Mouse (Mus musculus) embryonic facial prominence, embryonic 11.5 days (tissue): ENCODE data around the gene St5. TPM values are rescaled to one million over a fixed set of nuclear protein-coding genes. Genes with fewer than 3 reads are reported as not detected.

Source experiments
- ATAC-seq: fragments of 200-750 bp; cut with Nextera tagmentation; replicated peaks from 2 replicates; pipeline ENCODE4 v1.8.0; 2017; ENCODE audit warnings: low read depth; ENCODE audit not compliant: insufficient number of reproducible peaks, low FRiP score, low TSS enrichment
- DNase-seq: peaks from one replicate; pipeline ENCODE4 v3.0.0-alpha.2; 2015; ENCODE audit warnings: low spot score
- H3K27ac ChIP-seq: fragments of 300-500 bp; sonication (generic); replicated peaks from 2 replicates; pipeline ENCODE4 v1.5.1; 2014; ENCODE audit warnings: mild to moderate bottlenecking, low read depth, low read length, control low read depth
- H3K27me3 ChIP-seq: fragments of 300-500 bp; sonication (generic); 2 replicates; pipeline ENCODE4 v1.6.1; 2014; ENCODE audit warnings: mild to moderate bottlenecking, low read length, moderate library complexity, mixed read lengths; ENCODE audit not compliant: control insufficient read depth, insufficient read depth
- H3K36me3 ChIP-seq: fragments of 300-500 bp; sonication (generic); replicated peaks from 2 replicates; pipeline ENCODE4 v1.6.1; 2014; ENCODE audit warnings: low read depth, mild to moderate bottlenecking, low read length, moderate library complexity, mixed read lengths; ENCODE audit not compliant: control insufficient read depth, insufficient read depth
- H3K4me1 ChIP-seq: fragments of 300-500 bp; sonication (generic); 2 replicates; pipeline ENCODE4 v1.6.1; 2014; ENCODE audit warnings: low read length, mixed read lengths; ENCODE audit not compliant: control insufficient read depth, insufficient read depth
- H3K4me2 ChIP-seq: fragments of 300-500 bp; sonication (generic); 2 replicates; pipeline ENCODE4 v1.6.1; 2014; ENCODE audit warnings: low read depth, mild to moderate bottlenecking, control low read depth, low read length, moderate library complexity
- H3K4me3 ChIP-seq: fragments of 300-500 bp; sonication (generic); 2 replicates; pipeline ENCODE4 v1.5.1; 2014; ENCODE audit warnings: low read depth, low read length, control low read depth
- H3K9ac ChIP-seq: fragments of 300-500 bp; sonication (generic); replicated peaks from 2 replicates; pipeline ENCODE4 v1.6.1; 2014; ENCODE audit warnings: mild to moderate bottlenecking, control low read depth, low read length
- H3K9me3 ChIP-seq: fragments of 300-500 bp; sonication (generic); replicated peaks from 2 replicates; pipeline ENCODE4 v1.6.1; 2016; ENCODE audit warnings: mild to moderate bottlenecking, low read length, inconsistent platforms, mixed read lengths; ENCODE audit not compliant: control insufficient read depth
- WGBS: fragments of 180-500 bp; shearing (Covaris S2); extraction: QIAGEN DNeasy Blood & Tissue Kit; methylation state at CpG from one replicate; pipeline ENCODE4 v1.1.7; 2014; 5-methylcytosine and 5-hydroxymethylcytosine counted together
- polyA plus RNA-seq: library from polyadenylated mRNA; unstranded; fragments of >200 nt; fragmentation: Nextera tagmentation; extraction: Ambion mirVana; gene quantifications from 2 replicates; pipeline ENCODE4 v1.2.1, GENCODE M21; 2014

Gene St5
- polyA plus RNA-seq, 1 experiment from 2014 or later = 37.7 TPM

GRCm38 (mm10) chr7:109566327-109566726 lies 137.1 kb downstream of the St5 start:
- Histone ChIP-seq H3K4me2 (no peak overlapping the region), H3K27me3 (no peaks in the 10 kb centered on the region), H3K36me3 (no peaks in the 10 kb centered on the region), H3K4me3 (no peak overlapping the region), H3K9ac (no peak overlapping the region), H3K27ac (no peak overlapping the region), H3K4me1 (no peaks in the 10 kb centered on the region), H3K9me3 (no peaks in the 10 kb centered on the region)
- ATAC-seq (no peak), DNase-seq (no peak)

DNA sequence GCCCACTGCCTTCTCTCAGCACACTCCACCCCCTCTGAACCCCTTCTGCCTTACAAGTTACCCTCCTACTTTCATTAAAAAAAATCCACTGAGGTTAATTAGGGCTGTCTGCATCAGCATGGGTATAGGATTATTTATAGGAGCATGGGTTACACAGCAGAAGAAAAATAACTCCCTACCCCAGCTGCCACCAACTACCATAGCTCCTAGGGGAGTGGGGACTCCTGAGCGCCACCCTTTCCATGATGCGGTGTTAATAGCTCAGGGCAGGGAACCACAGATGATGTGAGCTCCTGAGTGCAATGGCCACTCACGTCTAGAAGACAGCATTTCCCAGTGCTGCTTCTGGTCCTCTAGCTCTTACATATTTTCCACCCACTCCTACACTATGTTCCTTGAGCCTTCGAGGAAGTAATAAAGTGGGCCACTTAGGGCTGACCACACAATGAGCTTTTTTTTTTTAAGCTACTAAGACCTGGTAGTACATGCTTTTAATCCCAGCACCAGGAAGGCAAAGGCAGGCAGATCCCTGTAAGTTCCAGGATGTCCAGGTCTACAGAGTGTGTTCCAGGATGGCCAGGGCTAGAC lies 139.5 kb downstream of the St5 start:
- H3K36me3 ChIP-seq = no peaks in the 10 kb centered on the region
- DNase-seq (no peak), ATAC-seq (no peak)
- H3K4me2 ChIP-seq = no peak overlapping the region
- H3K4me1 ChIP-seq = no peaks in the 10 kb centered on the region
- 80% methylated on average over 4 of the region's 4 CpGs for WGBS
- H3K27me3 ChIP-seq = no peaks in the 10 kb centered on the region
- H3K27ac ChIP-seq = no peak overlapping the region
- H3K4me3 ChIP-seq = no peak overlapping the region
- H3K9me3 ChIP-seq = no peaks in the 10 kb centered on the region
- H3K9ac ChIP-seq = no peak overlapping the region

GRCm38 (mm10) chr7:109562676-109563075 lies 140.7 kb downstream of the St5 start:
- DNase-seq = no peak

DNA sequence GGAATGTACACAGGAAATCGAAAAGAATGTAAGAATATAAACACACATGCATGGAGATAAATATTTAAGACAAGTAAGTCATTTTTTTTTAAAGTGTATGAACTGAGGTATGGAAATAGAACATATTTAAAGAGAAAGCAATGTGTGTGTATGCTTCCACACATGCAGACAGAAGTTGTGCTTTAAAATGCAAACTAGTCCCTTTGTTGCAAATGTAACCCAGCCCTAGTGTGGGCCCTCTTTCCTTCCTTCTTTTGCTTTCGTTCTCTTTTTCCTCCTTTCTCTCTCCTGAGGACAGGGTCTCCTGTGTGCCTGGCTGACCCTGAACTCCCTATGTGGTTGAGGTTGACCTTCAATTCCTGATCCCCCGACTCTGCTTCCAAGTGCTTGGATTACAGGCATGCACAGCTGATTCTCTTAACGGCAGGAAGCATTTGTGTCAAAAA lies 141.2 kb downstream of the St5 start:
- Histone ChIP-seq H3K27ac (no peak overlapping the region), H3K4me3 (no peak overlapping the region), H3K27me3 (no peaks in the 10 kb centered on the region), H3K9me3 (no peaks in the 10 kb centered on the region), H3K4me1 (no peaks in the 10 kb centered on the region), H3K9ac (no peak overlapping the region), H3K4me2 (no peak overlapping the region), H3K36me3 (no peaks in the 10 kb centered on the region)
- ATAC-seq (no peak), DNase-seq (no peak)
- WGBS = 49% methylated on average over 4 of the region's 4 CpGs

More at GRCm38 (mm10) chr7:109562676-109563075, 140.7 kb downstream of the St5 start:
- ATAC-seq = no peak
- 64% methylated on average over 5 of the region's 5 CpGs for WGBS
- no peaks in the 10 kb centered on the region for H3K36me3 ChIP-seq
- H3K4me2 ChIP-seq = no peak overlapping the region
- no peak overlapping the region for H3K4me3 ChIP-seq
- no peaks in the 10 kb centered on the region for H3K4me1 ChIP-seq
- no peak overlapping the region for H3K9ac ChIP-seq
- H3K27me3 ChIP-seq = no peaks in the 10 kb centered on the region
- H3K9me3 ChIP-seq = no peaks in the 10 kb centered on the region
- H3K27ac ChIP-seq = no peak overlapping the region

- Histone ChIP-seq H3K4me2 (no peak overlapping the region), H3K27me3 (no peaks in the 10 kb centered on the region), H3K9ac (no peak overlapping the region), H3K4me1 (no peaks in the 10 kb centered on the region), H3K4me3 (no peak overlapping the region), H3K9me3 (no peaks in the 10 kb centered on the region), H3K27ac (no peak overlapping the region), H3K36me3 (no peaks in the 10 kb centered on the region)
- DNase-seq = peak; percentile 17
- 66% methylated on average over 8 of the region's 8 CpGs for WGBS
- no peak for ATAC-seq
These were observed 141.8 kb downstream of the St5 start for GRCm38 (mm10) chr7:109561466-109562153.

DNA sequence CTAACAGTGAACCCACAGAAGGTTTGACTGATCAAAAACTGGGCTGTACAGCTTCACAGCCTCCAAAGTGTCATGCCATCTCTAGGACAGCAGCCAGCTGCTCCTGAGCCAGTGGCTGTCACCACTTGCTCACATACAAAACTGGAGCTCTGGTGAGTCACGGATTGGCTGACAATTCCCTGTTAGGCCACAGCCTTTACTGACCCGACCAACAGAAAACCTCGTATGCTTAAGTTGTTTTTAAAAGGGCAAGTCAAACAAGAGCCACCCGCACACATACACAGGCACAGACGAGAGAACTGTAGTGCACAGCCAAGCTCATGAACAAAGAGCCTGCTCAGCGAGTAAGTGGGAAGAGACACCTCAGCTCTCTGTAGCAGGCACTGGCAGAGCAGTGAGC lies 143.9 kb downstream of the St5 start:
- no peaks in the 10 kb centered on the region for H3K27me3 ChIP-seq
- no peak for DNase-seq
- 64% methylated on average over 6 of the region's 6 CpGs for WGBS
- H3K9me3 ChIP-seq = no peaks in the 10 kb centered on the region
- H3K36me3 ChIP-seq = no peaks in the 10 kb centered on the region
- H3K27ac ChIP-seq = no peak overlapping the region
- ATAC-seq = no peak
- no peak overlapping the region for H3K4me3 ChIP-seq
- H3K9ac ChIP-seq = no peak overlapping the region
- no peaks in the 10 kb centered on the region for H3K4me1 ChIP-seq
- no peak overlapping the region for H3K4me2 ChIP-seq

DNA sequence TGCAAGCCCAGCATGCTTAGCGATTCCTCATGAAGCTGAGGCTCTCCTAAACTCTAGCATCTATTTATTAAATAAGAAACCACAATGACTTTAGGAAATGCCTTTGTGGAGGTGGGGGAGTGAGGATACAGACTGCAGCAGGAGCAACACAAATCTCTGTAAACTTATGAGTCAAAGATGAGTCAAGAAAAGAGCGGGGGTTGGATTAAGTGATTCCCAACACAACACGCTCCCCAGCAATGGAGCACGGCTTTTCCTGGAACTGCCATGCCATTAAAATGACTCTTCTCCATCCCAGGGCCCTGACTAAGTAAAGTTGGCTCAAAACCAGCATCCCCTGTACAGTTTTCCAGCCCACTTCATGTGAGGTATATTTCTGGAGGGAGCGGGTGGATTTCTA lies 156.7 kb downstream of the St5 start:
- Histone ChIP-seq H3K4me2 (no peak overlapping the region), H3K9me3 (no peaks in the 10 kb centered on the region), H3K27ac (no peak overlapping the region), H3K9ac (no peak overlapping the region), H3K36me3 (0 out of 2 replicates have a peak, but pooled peaks cover 2% of the 10 kb centered on the region), H3K4me1 (no peaks in the 10 kb centered on the region), H3K27me3 (no peaks in the 10 kb centered on the region), H3K4me3 (no peak overlapping the region)
- DNase-seq (no peak), ATAC-seq (no peak)
- 92% methylated on average over 5 of the region's 5 CpGs for WGBS

DNA sequence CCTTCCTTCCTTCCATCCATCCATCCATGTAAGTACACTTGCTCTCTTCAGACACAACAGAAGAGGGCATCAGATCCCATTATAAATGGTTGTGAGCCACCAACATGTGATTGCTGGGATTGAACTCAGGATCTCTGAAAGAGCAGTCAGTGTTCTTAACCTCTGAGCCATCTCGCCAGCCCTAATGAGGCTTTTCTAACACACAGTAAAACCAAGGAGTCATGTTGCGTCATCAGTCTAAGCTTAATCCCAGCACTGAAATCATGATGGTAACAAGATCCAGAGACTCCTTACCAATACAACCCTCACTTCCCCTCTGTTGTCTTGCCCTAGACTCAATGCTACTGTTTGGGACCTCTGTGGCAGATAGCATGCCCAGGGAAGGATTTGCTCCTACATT lies 157.2 kb downstream of the St5 start:
- ATAC-seq = no peak

More for the DNA sequence above, 157.2 kb downstream of the St5 start:
- H3K27me3 ChIP-seq = no peaks in the 10 kb centered on the region
- H3K27ac ChIP-seq = no peak overlapping the region
- H3K4me3 ChIP-seq = no peak overlapping the region
- H3K9ac ChIP-seq = no peak overlapping the region
- DNase-seq = no peak
- H3K4me1 ChIP-seq = no peaks in the 10 kb centered on the region
- no peak overlapping the region for H3K4me2 ChIP-seq
- H3K9me3 ChIP-seq = no peaks in the 10 kb centered on the region
- H3K36me3 ChIP-seq = 0 out of 2 replicates have a peak, but pooled peaks cover 2% of the 10 kb centered on the region
- 82% methylated on average over 2 of the region's 2 CpGs for WGBS
